Mouse (Mus musculus): ENCODE results near the gene Tmem129. TPM values are rescaled to one million over a fixed set of nuclear protein-coding genes. Genes with fewer than 3 reads are reported as not detected.

Gene Tmem129
- 7.4 and 12.2 TPM in 2 replicates for polyA plus RNA-seq (2012)

GRCm38 (mm10) chr5:33657787-33658663, at the start of gene Tmem129, which contains the start of gene Tacc3:
Gene Tmem129 (minus strand): TSS chr5:33658416.
Gene Tacc3 (plus strand): TSS chr5:33658128.

GRCm38 (mm10) chr5:33651921-33652782, 6.1 kb downstream of the Tmem129 start, which contains the start of gene Slbp:
Gene Slbp (minus strand): TSS chr5:33652574.

GRCm38 (mm10) chr5:33629301-33629987, 28.8 kb downstream of the Tmem129 start, which contains the start of the genes Fam53a and Gm9903:
Gene Fam53a (minus strand): TSS chr5:33629635.
Gene Gm9903 (plus strand): TSS chr5:33629925.

Other genes starting within 250 kb of the Tmem129 start
- not detected in 2 replicates for gene Nkx1-1, start 224.4 kb downstream of the Tmem129 start, polyA plus RNA-seq (2012)
- gene Fam53a, start 28.8 kb downstream of the Tmem129 start, polyA plus RNA-seq (2012), result 87.0 and 102 TPM in 2 replicates
- not detected in 2 replicates for gene Gm9903, start 28.5 kb downstream of the Tmem129 start, polyA plus RNA-seq (2012)
- 159 and 179 TPM in 2 replicates for gene Slbp, start 5.8 kb downstream of the Tmem129 start, polyA plus RNA-seq (2012)
- gene Tacc3, start 288 bp downstream of the Tmem129 start, polyA plus RNA-seq (2012), result 55.0 and 73.1 TPM in 2 replicates
- gene Fgfr3, start 63.3 kb upstream of the Tmem129 start, polyA plus RNA-seq (2012), result 0.34 and 1.3 TPM in 2 replicates
- 33.7 and 38.1 TPM in 2 replicates for gene Letm1, start 124.4 kb upstream of the Tmem129 start, polyA plus RNA-seq (2012)
- 7.8 and 8.5 TPM in 2 replicates for gene Nsd2, start 162.3 kb upstream of the Tmem129 start, polyA plus RNA-seq (2012)

Measured in megakaryocyte-erythroid progenitor cell, adult 5 weeks (primary cell).